Mouse (Mus musculus): Measurements from ENCODE around the gene Vmn1r77.
"Not testable (repeated sequence)": the region's sequence is repeated elsewhere in the genome, so short reads cannot be mapped to it uniquely, and the experiment has no call there.

Gene Vmn1r77

DNA sequence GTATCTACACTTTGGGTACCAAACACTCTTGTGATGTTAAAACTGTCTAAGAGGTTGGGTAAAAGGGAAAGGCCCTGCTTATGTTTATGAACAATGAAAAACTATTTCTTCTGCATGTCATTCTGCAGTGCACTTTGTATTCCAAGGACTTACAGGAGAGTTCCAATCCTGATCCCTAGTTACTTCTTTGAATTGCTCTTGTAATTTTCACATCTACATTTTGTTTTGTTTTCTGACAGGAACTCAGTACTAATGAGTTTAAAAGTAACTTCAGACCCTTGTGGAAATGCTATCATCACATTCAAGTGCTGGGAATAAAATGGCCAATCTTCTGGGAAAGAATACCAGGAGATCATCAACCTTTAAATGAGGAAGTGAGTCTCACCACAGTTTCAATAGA is at the start of gene Vmn1r77:
Gene Vmn1r77 (plus strand): TSS at position 301 of the 400 bp plus-strand sequence.
- not testable (repeated sequence) for DNase-seq

DNA sequence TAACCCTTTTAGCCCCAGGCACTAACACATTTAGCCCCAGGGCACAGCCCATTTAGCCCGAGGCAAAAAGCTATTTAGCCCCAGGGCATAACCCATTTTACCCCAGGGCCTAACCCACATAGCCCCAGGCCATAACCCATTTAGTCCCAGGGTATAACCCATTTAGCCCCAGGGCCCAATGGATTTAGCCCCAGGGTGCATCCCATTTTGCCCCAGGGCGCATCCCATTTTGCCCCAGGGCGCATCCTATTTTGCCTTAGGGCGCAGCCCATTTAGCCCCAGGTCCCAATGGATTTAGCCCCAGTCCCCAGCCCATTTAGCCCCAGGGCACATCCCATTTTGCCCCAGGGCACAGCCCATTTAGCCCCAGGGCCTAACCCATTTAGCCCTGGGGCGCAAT is 25.1 kb upstream of the Vmn1r77 start:
- DNase-seq: not testable (repeated sequence)

DNA sequence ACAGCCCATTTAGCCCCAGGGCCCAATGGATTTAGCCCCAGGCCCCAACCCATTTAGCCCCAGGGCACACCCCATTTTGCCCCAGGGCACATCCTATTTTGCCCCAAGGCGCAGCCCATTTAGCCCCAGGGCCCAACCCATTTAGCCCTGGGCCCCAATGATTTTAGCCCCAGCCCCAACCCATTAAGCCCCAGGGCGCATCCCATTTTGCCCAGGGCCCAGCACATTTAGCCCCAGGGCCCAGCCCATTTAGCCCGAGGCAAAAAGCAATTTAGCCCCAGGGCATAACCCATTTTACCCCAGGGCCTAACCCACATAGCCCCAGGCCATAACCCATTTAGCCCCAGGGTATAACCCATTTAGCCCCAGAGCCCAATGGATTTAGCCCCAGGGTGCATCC is 24.2 kb upstream of the Vmn1r77 start:
- DNase-seq: not testable (repeated sequence)

DNA sequence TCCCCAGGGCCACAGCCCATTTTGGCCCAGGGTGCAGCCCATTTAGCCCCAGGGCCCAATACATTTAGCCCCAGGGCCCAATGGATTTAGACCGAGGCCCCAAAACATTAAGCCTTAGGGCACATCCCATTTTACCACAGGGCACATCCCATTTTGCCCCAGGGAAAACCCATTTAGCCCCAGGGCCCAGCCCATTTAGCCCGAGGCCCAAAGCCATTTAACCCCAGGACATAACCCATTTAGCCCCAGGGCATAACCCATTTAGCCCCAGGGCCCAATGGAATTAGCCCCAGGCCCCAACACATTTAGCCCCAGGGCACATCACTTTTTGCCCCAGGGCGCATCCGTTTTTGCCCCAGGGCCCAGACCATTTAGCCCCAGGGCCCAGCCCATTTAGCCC is 23.4 kb upstream of the Vmn1r77 start:
- no peak for DNase-seq

DNA sequence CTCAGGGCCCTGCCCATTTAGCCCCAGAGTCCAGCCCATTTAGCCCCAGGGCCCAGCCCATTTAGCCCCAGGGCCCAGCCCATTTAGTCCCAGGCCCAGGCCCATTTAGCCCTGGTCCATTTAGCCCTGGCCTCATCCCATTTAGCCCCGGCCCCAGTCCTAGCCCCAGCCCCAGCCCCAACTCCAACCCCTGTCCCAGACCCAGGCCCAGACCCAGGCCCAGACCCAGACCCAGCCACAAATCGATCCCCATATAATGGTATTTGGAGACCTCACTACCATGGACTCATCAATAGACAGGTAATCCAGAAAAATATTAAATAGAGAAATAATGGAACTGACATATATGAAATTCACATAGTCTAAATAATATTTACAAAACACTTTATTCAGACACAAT is 18.7 kb upstream of the Vmn1r77 start:
- DNase-seq: not testable (repeated sequence)

DNA sequence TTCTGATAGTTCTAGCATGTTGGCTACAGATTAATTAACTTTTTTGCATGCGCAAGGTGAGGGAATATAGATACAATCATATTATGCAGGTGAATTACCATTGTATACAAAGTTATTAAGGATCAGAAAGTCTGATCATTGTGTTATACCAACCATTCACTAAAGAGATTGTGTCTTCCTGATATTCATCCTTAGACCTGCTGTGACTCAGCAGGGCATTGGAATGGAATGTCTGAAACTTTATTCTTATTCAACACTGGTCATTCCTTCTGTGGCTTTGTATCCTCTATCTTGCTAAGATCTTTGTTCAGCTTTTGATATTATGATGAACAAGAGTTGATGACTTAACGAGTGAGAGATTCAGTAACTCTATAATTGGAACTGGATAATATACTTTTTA is 4.1 kb downstream of the Vmn1r77 start:
- DNase-seq: no peak
